Mouse (Mus musculus) CH12.LX (cell line): Measurements from ENCODE around the gene Ric8a. TPM values are rescaled to one million over a fixed set of nuclear protein-coding genes. Genes with fewer than 3 reads are reported as not detected.

Source experiments
- DNase-seq: peaks from one replicate; pipeline ENCODE4 v3.0.0-alpha.2; 2013; ENCODE audit errors: extremely low read depth
- H3K27ac ChIP-seq: 2 replicates; pipeline ENCODE4 v1.5.1; 2012; ENCODE audit warnings: low read depth, mild to moderate bottlenecking, control low read depth, moderate library complexity; ENCODE audit not compliant: insufficient read depth
- H3K27me3 ChIP-seq: replicated peaks from 2 replicates; pipeline ENCODE3; 2012; ENCODE audit warnings: inconsistent platforms
- H3K36me3 ChIP-seq, 2 experiments: replicated peaks in 1 of 2; 2 replicates each; pipeline versions ENCODE3 to v1.6.1; 2012; ENCODE audit warnings: inconsistent platforms in 1 of 2, low read length in 1 of 2, mild to moderate bottlenecking in 1 of 2, mixed read lengths in 1 of 2, moderate library complexity in 1 of 2; ENCODE audit not compliant: control insufficient read depth in 1 of 2, insufficient read depth in 1 of 2
- H3K4me1 ChIP-seq, 2 experiments: 2 replicates each; pipeline ENCODE4 v1.6.1; 2012; ENCODE audit warnings: inconsistent platforms in 1 of 2, moderate library complexity in 1 of 2; ENCODE audit not compliant: insufficient read depth in 2 of 2, control insufficient read depth in 1 of 2
- H3K4me2 ChIP-seq: 2 replicates; pipeline ENCODE4 v1.6.1; 2012; ENCODE audit warnings: low read depth, mild to moderate bottlenecking, control low read depth; ENCODE audit not compliant: poor library complexity, insufficient read depth, severe bottlenecking
- H3K4me3 ChIP-seq, 3 experiments: fragments of 150-350 bp in 1 of 3; sonication (generic) in 1 of 3; replicated peaks in 1 of 3; 2 replicates each; pipeline versions ENCODE3 to v1.5.1; 2011 to 2012; ENCODE audit warnings: low read depth in 2 of 3, low read length in 2 of 3, mild to moderate bottlenecking in 2 of 3, moderate library complexity in 2 of 3, control low read depth in 1 of 3, improper control_type of control experiment in 1 of 3, inconsistent platforms in 1 of 3, mixed read lengths in 1 of 3; ENCODE audit not compliant: poor library complexity in 1 of 3
- H3K79me2 ChIP-seq: replicated peaks from 2 replicates; pipeline ENCODE4 v1.6.1; 2012; ENCODE audit warnings: mild to moderate bottlenecking, moderate library complexity; ENCODE audit not compliant: control insufficient read depth, poor library complexity, insufficient read depth, severe bottlenecking; ENCODE audit errors: extremely low read depth
- H3K9ac ChIP-seq: 2 replicates; pipeline ENCODE4 v1.6.1; 2012; ENCODE audit warnings: low read depth, mild to moderate bottlenecking, control low read depth, moderate library complexity; ENCODE audit not compliant: insufficient read depth
- H3K9me3 ChIP-seq: replicated peaks from 2 replicates; pipeline ENCODE3; 2012; ENCODE audit warnings: low read length, inconsistent platforms, mixed read lengths
- BHLHE40 ChIP-seq: IDR thresholded peaks from 2 replicates; pipeline ENCODE4 v1.6.1; 2011; ENCODE audit warnings: mild to moderate bottlenecking, low read depth, low read length, improper control_type of control experiment
- CHD1 ChIP-seq: IDR thresholded peaks from 2 replicates; pipeline ENCODE4 v1.6.1; 2012; ENCODE audit warnings: low read depth, low read length, improper control_type of control experiment, inconsistent platforms
- CTCF ChIP-seq, 2 experiments: IDR thresholded peaks in 1 of 2; conservative IDR thresholded peaks in 1 of 2; 2 replicates each; pipeline ENCODE4 v1.5.1; 2011 to 2012; ENCODE audit warnings: low read depth in 2 of 2, low read length in 2 of 2, improper control_type of control experiment in 1 of 2, inconsistent platforms in 1 of 2, mild to moderate bottlenecking in 1 of 2, moderate library complexity in 1 of 2
- ELF1 ChIP-seq: IDR thresholded peaks from 2 replicates; pipeline ENCODE4 v1.6.1; 2014; ENCODE audit warnings: low read depth, mild to moderate bottlenecking, inconsistent platforms, low read length, improper control_type of control experiment
- ETS1 ChIP-seq: conservative IDR thresholded peaks from 2 replicates; pipeline ENCODE4 v1.6.1; 2012; ENCODE audit warnings: low read depth, mild to moderate bottlenecking, inconsistent platforms, low read length, improper control_type of control experiment, moderate library complexity
- GABPA ChIP-seq: IDR thresholded peaks from 2 replicates; pipeline ENCODE4 v1.6.1; 2012; ENCODE audit warnings: low read depth, low read length, improper control_type of control experiment, inconsistent platforms; ENCODE audit not compliant: insufficient replicate concordance
- HCFC1 ChIP-seq: IDR thresholded peaks from 2 replicates; pipeline ENCODE4 v1.6.1; 2012; ENCODE audit warnings: low read depth, mild to moderate bottlenecking, inconsistent platforms, low read length, improper control_type of control experiment
- JUN ChIP-seq: IDR thresholded peaks from 2 replicates; pipeline ENCODE4 v1.6.1; 2011; ENCODE audit warnings: low read depth, mild to moderate bottlenecking, low read length, improper control_type of control experiment, moderate library complexity; ENCODE audit not compliant: insufficient read depth
- JUND ChIP-seq: conservative IDR thresholded peaks from 2 replicates; pipeline ENCODE4 v1.6.1; 2011; ENCODE audit warnings: low read depth, low read length, improper control_type of control experiment
- MAFK ChIP-seq: IDR thresholded peaks from 2 replicates; pipeline ENCODE4 v1.6.1; 2011; ENCODE audit warnings: low read length, improper control_type of control experiment; ENCODE audit not compliant: insufficient replicate concordance
- MAX ChIP-seq: IDR thresholded peaks from 2 replicates; pipeline ENCODE4 v1.6.1; 2011; ENCODE audit warnings: low read length, improper control_type of control experiment
- MAZ ChIP-seq: IDR thresholded peaks from 2 replicates; pipeline ENCODE4 v1.6.1; 2012; ENCODE audit warnings: low read depth, mild to moderate bottlenecking, inconsistent platforms, low read length, improper control_type of control experiment, moderate library complexity
- MEF2A ChIP-seq: IDR thresholded peaks from 2 replicates; pipeline ENCODE4 v1.6.1; 2014; ENCODE audit warnings: low read depth, mild to moderate bottlenecking, inconsistent platforms, low read length, improper control_type of control experiment, borderline replicate concordance
- MXI1 ChIP-seq: IDR thresholded peaks from 2 replicates; pipeline ENCODE4 v1.6.1; 2011; ENCODE audit warnings: mild to moderate bottlenecking, low read depth, low read length, improper control_type of control experiment
- NELFE ChIP-seq: IDR thresholded peaks from 2 replicates; pipeline ENCODE4 v1.6.1; 2011; ENCODE audit warnings: low read depth, low read length, improper control_type of control experiment
- PAX5 ChIP-seq: IDR thresholded peaks from 2 replicates; pipeline ENCODE4 v1.6.1; 2012; ENCODE audit warnings: low read length, inconsistent platforms, mixed read lengths
- POLR2A ChIP-seq: IDR thresholded peaks from 2 replicates; pipeline ENCODE4 v1.6.1; 2011; ENCODE audit warnings: low read depth, mild to moderate bottlenecking, improper control_type of control experiment, low read length
- POLR2AphosphoS2 ChIP-seq: IDR thresholded peaks from 2 replicates; pipeline ENCODE4 v1.6.1; 2011; ENCODE audit warnings: low read depth, low read length, improper control_type of control experiment
- RCOR1 ChIP-seq: conservative IDR thresholded peaks from 2 replicates; pipeline ENCODE4 v1.6.1; 2012; ENCODE audit warnings: low read depth, mild to moderate bottlenecking, inconsistent platforms, low read length, improper control_type of control experiment
- SIN3A ChIP-seq: IDR thresholded peaks from 2 replicates; pipeline ENCODE4 v1.6.1; 2012; ENCODE audit warnings: low read length, improper control_type of control experiment, inconsistent platforms
- TBP ChIP-seq: conservative IDR thresholded peaks from 2 replicates; pipeline ENCODE4 v1.6.1; 2011; ENCODE audit warnings: low read depth, low read length, improper control_type of control experiment
- ZNF384 ChIP-seq: IDR thresholded peaks from 2 replicates; pipeline ENCODE4 v1.6.1; 2012; ENCODE audit warnings: low read depth, low read length, improper control_type of control experiment, inconsistent platforms
- dilution Hi-C: fragments of 300-500 bp; cut with MboI; formaldehyde crosslinking; loops from 2 replicates; pipeline ENCODE4 v1.14.3; 2020; ENCODE audit warnings: low sequenced_read_pairs; ENCODE audit not compliant: extremely low pct_unique_long_range_greater_than_20kb, extremely low pct_ligation_motif_present
- in situ Hi-C: fragments of 300-500 bp; cut with MboI; formaldehyde crosslinking; loops from 3 replicates; pipeline ENCODE4 v1.14.3; 2019; ENCODE audit warnings: low sequenced_read_pairs, low pct_ligation_motif_present, low pct_unique_long_range_greater_than_20kb, mixed read lengths
- polyA plus RNA-seq: library from polyadenylated mRNA; unstranded; fragments of >175 nt; gene quantifications from 2 replicates; pipeline ENCODE4 v1.2.1, GENCODE M21; 2012; ENCODE audit warnings: low read depth; ENCODE audit not compliant: insufficient read length
- total RNA-seq, 2 experiments: library from RNA; depleted of rRNA; stranded (reverse); fragments of 300-350 nt in 1 of 2; fragments of >200 nt in 1 of 2; gene quantifications; 2 replicates each; pipeline ENCODE4 v1.2.3; 2012 to 2014

The Ric8a gene
- total and polyA plus RNA-seq, 3 experiments: 54.2 to 80.9 (median 61.9) TPM

DNA sequence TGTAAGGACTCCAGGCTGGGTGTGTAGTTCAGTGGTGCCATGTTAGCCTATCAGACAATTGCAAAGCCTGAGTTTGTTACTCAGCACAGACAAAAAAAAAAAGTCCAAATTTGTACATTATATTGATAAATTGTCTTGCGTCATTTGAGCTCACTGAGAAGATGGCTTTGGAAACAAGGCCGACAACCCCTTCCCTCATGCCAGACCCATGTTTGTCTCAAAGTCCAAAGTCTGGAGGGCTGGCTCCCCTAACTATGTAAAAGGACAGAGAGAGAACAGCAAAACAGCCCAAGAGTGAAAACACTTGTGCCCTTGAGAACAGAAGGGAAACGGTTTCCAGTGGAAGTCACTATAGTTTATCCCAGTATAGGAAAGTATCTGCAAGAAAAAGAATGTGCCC lies 23.7 kb downstream of the Ric8a start:
- peaks cover 13 to 45% of the 10 kb centered on the region in 2 experiments for H3K36me3 ChIP-seq
- DNase-seq: no peak
- TF ChIP-seq POLR2A (no peak), RCOR1 (no peak), MAZ (no peak), POLR2AphosphoS2 (no peak), HCFC1 (no peak), JUND (no peak), GABPA (no peak)
- TF ChIP-seq, all 38 proteins: peak for 0
- Histone ChIP-seq H3K4me2 (peak overlapping the region; percentile 48; the same call in 1 of the 2 replicates), H3K4me1 (peaks cover 20 to 61% of the 10 kb centered on the region in 2 experiments), H3K9ac (peak overlapping the region; percentile 20), H3K27me3 (no peaks in the 10 kb centered on the region), H3K9me3 (no peaks in the 10 kb centered on the region), H3K27ac (no peak overlapping the region), H3K4me3 (no peak overlapping the region), H3K79me2 (peaks cover 27% of the 10 kb centered on the region)
- in situ Hi-C loops: no loop called here
- dilution Hi-C loops: no loop called here

- Histone ChIP-seq H3K9me3 (no peaks in the 10 kb centered on the region), H3K4me3 (peak overlapping the region; percentile 87 to 91 (median 91)), H3K4me2 (peak overlapping the region; percentile 52), H3K4me1 (peaks cover 20 to 58% of the 10 kb centered on the region in 2 experiments), H3K27me3 (no peaks in the 10 kb centered on the region), H3K9ac (peak overlapping the region; percentile 75), H3K36me3 (peaks cover 11 to 45% of the 10 kb centered on the region in 2 experiments), H3K79me2 (peaks cover 29% of the 10 kb centered on the region), H3K27ac (no peak overlapping the region)
- TF ChIP-seq MAX (peak; percentile 48; the same call in 1 of the 2 replicates), BHLHE40 (0 out of 2 replicates have a peak, but pooled peaks have one; percentile 32), ZNF384 (peak; percentile 82), RCOR1 (no peak), POLR2AphosphoS2 (no peak)
- dilution Hi-C loops: no loop called here
- in situ Hi-C loops: no loop called here
- peak; percentile 27 for DNase-seq
Observed at GRCm38 (mm10) chr7:140880865-140881515, 24.2 kb downstream of the Ric8a start.

DNA sequence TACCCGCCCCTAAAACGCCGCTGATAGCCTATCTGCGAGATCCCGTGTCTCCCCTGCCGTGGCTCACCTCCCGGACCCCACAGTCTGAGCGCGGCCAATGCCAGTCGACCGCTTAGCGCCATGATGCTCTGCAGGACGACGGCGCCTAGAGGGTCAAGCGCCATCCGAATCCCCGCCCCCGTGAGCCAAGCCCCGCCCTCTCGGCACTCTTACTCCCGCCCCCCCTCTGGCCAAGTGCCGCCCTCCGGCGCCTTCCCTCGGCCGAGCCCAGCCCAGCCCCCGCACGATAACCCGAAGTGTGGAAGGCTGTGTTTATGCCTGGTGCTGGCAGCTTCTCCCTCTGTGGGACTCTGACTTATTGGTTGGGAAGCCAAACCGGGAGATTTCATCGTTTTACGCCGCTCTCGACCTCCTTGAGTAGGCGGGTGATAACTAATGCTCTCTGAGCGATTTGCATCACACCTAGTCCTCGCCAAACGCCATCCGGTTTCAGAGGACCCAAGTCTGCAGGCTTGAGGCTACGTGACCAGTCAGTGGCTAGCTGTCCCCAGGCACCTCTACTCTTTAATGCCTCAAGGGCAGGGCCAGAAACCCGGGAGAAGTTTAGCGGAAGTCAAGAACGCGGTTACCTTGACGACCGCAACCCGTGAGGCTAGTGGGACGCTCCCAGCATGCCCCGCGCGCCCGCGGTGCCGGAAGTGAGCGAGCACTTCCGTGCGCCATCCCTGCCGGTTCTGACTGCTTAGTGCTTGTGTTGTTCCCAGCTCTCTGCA lies 25.1 kb downstream of the Ric8a start, which contains the start of the genes Psmd13 and Sirt3:
Psmd13 (plus strand) TSS at position 273 of the 773 bp plus-strand sequence.
Sirt3 (minus strand) TSS at position 614 of the 773 bp plus-strand sequence.
- H3K79me2 ChIP-seq: peaks cover 29% of the 10 kb centered on the region
- H3K9ac ChIP-seq: peak within 1 kb of the TSS; percentile 93
- H3K9me3 ChIP-seq: no peaks in the 10 kb centered on the region
- peaks cover 18 to 49% of the 10 kb centered on the region in 2 experiments for H3K4me1 ChIP-seq
- H3K27ac ChIP-seq: peak within 1 kb of the TSS; percentile 67
- H3K36me3 ChIP-seq: peaks cover 11 to 45% of the 10 kb centered on the region in 2 experiments
- peak; percentile 94 for DNase-seq
- in situ Hi-C loops (no loop called here), dilution Hi-C loops (no loop called here)
- no peaks in the 10 kb centered on the region for H3K27me3 ChIP-seq
- peak within 1 kb of the TSS; percentile 88 to 91 (median 91) for H3K4me3 ChIP-seq
- H3K4me2 ChIP-seq: peak within 1 kb of the TSS; percentile 64
- 0 out of 2 replicates have a peak, but pooled peaks have one; percentile 64 for TF ChIP-seq TBP
- no peak for TF ChIP-seq CTCF (conservative IDR thresholded peaks at IDR 0.05 in 1 of 2, IDR thresholded peaks at IDR 0.05 in 1 of 2; ENCODE audit: low read depth in 2 of 2, low read length in 2 of 2)
- peak; percentile 96 for TF ChIP-seq MXI1
- TF ChIP-seq NELFE: peak; percentile 84
- TF ChIP-seq PAX5: no peak
- no peak for TF ChIP-seq ETS1
- no peak for TF ChIP-seq MAFK
- peak; percentile 96 for TF ChIP-seq ELF1
- no peak for TF ChIP-seq MAZ
- TF ChIP-seq JUN: no peak
- no peak for TF ChIP-seq ZNF384
- no peak for TF ChIP-seq JUND
- TF ChIP-seq CHD1: no peak
- TF ChIP-seq MEF2A: no peak
- no peak for TF ChIP-seq BHLHE40
- peak; percentile 98 for TF ChIP-seq SIN3A
